22 mouse cellular contexts compared by ENCODE assay signal in genomic region chr11:120981661-120982060, GRCm38 (mm10). TPM values are rescaled to one million over a fixed set of nuclear protein-coding genes. Genes with fewer than 3 reads are reported as not detected.
"Had no signal": no experiment of that assay in that cellular context is flagged by ENCODE, and none has a peak within 500 bp of the region (broad histone marks: within the 10 kb centered on the region; RNA-seq: fewer than 3 reads in every experiment).

No protein-coding gene starts in this region.

- H3K27me3 ChIP-seq: kidney, embryonic 15.5 days; limb, embryonic 12.5 days; limb, embryonic 15.5 days; megakaryocyte, embryonic 14.5 days; midbrain, embryonic 13.5 days had no signal

- H3K4me2 ChIP-seq: kidney, embryonic 15.5 days; limb, embryonic 12.5 days; limb, embryonic 15.5 days; lung, embryonic 14.5 days; midbrain, embryonic 13.5 days had no signal

- ATAC-seq: intestine, postnatal 0 days; midbrain, embryonic 13.5 days; midbrain, embryonic 16.5 days had no signal

- H3K9me3 ChIP-seq: kidney, embryonic 15.5 days; limb, embryonic 12.5 days; limb, embryonic 15.5 days; megakaryocyte, embryonic 14.5 days; midbrain, embryonic 10.5 days; midbrain, embryonic 13.5 days had no signal

- H3K9ac ChIP-seq: kidney, embryonic 15.5 days; limb, embryonic 12.5 days; limb, embryonic 15.5 days; lung, embryonic 14.5 days; midbrain, embryonic 13.5 days had no signal

- DNase-seq: kidney, postnatal 10 days; layer of hippocampus, postnatal 36 days; lung, embryonic 14.5 days; lung, postnatal 10 days; lung, postnatal 36 days; thymus, adult 18-20 months; thymus, postnatal 36 days had no signal

- H3K4me1 ChIP-seq: limb, embryonic 12.5 days; midbrain, embryonic 10.5 days had no signal

- H3K4me3 ChIP-seq: kidney, embryonic 15.5 days; left cerebral cortex, adult 2 months; limb, embryonic 12.5 days; limb, embryonic 15.5 days; midbrain, embryonic 10.5 days; midbrain, embryonic 13.5 days; myocyte had no signal

- H3K27ac ChIP-seq: kidney, embryonic 15.5 days; left cerebral cortex, adult 2 months; limb, embryonic 12.5 days; limb, embryonic 15.5 days; midbrain, embryonic 10.5 days; midbrain, embryonic 13.5 days had no signal

RNA-seq across cellular contexts. Expression of gene Cd7, which starts 57.6 kb away (rescaled TPM):
- total RNA-seq: layer of hippocampus, adult 8-10 months; layer of hippocampus, postnatal 10 days; layer of hippocampus, postnatal 36 days; left cerebral cortex, postnatal 10 days had no signal
- polyA plus RNA-seq: limb, embryonic 12.5 days; lung, embryonic 14.5 days; midbrain, embryonic 10.5 days; midbrain, embryonic 16.5 days; neural tube, embryonic 11.5 days; neural tube, embryonic 14.5 days had no signal
